Comparison of ENCODE assay signal across 10 mouse cellular contexts in the genomic region with DNA sequence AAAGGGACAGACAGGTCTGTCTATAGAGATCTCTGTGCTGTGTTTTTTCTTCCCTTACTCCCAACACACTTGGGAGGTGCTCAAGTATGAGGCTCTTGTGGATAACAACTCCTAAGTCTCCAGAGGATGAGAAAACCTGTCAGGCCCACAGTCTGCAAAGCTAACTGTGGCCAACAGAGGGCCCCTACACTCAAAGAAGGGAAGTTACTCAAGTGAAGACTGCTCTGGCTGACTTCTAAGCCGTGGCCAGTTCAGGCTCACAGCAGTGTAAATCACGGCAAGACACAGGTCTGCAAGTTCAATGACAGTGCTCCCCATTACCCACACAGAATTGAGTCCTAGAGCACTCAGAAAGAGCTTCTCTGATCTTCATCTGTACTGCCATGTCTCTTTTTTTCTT. TPM values are rescaled to one million over a fixed set of nuclear protein-coding genes. Genes with fewer than 3 reads are reported as not detected.
DNase-seq lines count a peak whose midpoint lies in the region; ATAC-seq and TF ChIP-seq lines count a peak whose summit lies in the region.
"Had no signal": no experiment of that assay in that cellular context is flagged by ENCODE, and none has a peak within 500 bp of the region (broad histone marks: within the 10 kb centered on the region; RNA-seq: fewer than 3 reads in every experiment).

No protein-coding gene starts in this region.

- TF ChIP-seq POLR2A in spleen, adult 2 months (IDR thresholded peaks at IDR 0.05; ENCODE audit: low read depth, low read length) = no peak

- H3K4me3 ChIP-seq in heart, postnatal 0 days (ENCODE audit: low read depth, low read length) = no peak overlapping the region
- no peak overlapping the region for H3K4me3 ChIP-seq in spleen, adult 2 months (ENCODE audit: extremely low read depth, insufficient read depth, insufficient read length)
- H3K4me3 ChIP-seq: limb, embryonic 15.5 days; stomach, embryonic 15.5 days had no signal

- ATAC-seq in heart, postnatal 0 days (ENCODE audit: insufficient read depth, low read depth) = no peak

- no peaks in the 10 kb centered on the region for H3K9me3 ChIP-seq in heart, postnatal 0 days (replicated peaks; ENCODE audit: control insufficient read depth, low read length)
- H3K9me3 ChIP-seq: limb, embryonic 15.5 days; stomach, embryonic 15.5 days had no signal

- DNase-seq in heart, postnatal 0 days (ENCODE audit: low spot score) = peak; percentile 20
- DNase-seq in heart, postnatal 25 days (ENCODE audit: low spot score) = no peak
- DNase-seq in spleen, adult 2 months (ENCODE audit: low read depth in 1 of 2, low spot score in 2 of 2) = peak in 1 of 2 experiments; percentile 6
- no peak for DNase-seq in spleen, postnatal 14 days (ENCODE audit: low spot score in 2 of 2)
- DNase-seq in adrenal gland, postnatal 36 days = peak; percentile 22 to 48
- peak; percentile 54 to 56 for DNase-seq in kidney, postnatal 25 days
- no peak for DNase-seq in urinary bladder, postnatal 10 days (ENCODE audit: low spot score)
- DNase-seq in T-cell, adult 2 months (ENCODE audit: low spot score) = no peak

- H3K9ac ChIP-seq in heart, postnatal 0 days (replicated peaks; ENCODE audit: low read depth, low read length) = no peak overlapping the region
- H3K9ac ChIP-seq: limb, embryonic 15.5 days; stomach, embryonic 15.5 days had no signal

- no peak overlapping the region for H3K4me2 ChIP-seq in heart, postnatal 0 days (ENCODE audit: low read depth, low read length)
- H3K4me2 ChIP-seq: limb, embryonic 15.5 days; stomach, embryonic 15.5 days had no signal

- intact Hi-C loops in heart, postnatal 25 days (cut with DNase I) = loop anchor here (5.0 kb wide), 1 partner anchor 46 kb away; the partner anchor contains the start of gene Micu2

- no peaks in the 10 kb centered on the region for H3K27me3 ChIP-seq in heart, postnatal 0 days (ENCODE audit: control insufficient read depth, insufficient read depth, low read length)
- no peaks in the 10 kb centered on the region for H3K27me3 ChIP-seq in spleen, adult 2 months (ENCODE audit: control insufficient read depth, insufficient read depth, low read length)
- H3K27me3 ChIP-seq: limb, embryonic 15.5 days; stomach, embryonic 15.5 days had no signal

- peak; percentile 60 for TF ChIP-seq CTCF in heart, postnatal 0 days (IDR thresholded peaks at IDR 0.05; ENCODE audit: low read depth)
- TF ChIP-seq CTCF in spleen, adult 2 months (IDR thresholded peaks at IDR 0.05; ENCODE audit: extremely low read depth, insufficient read depth, insufficient read length, insufficient replicate concordance) = peak; percentile 13; the same call in 1 of the 2 replicates

- WGBS in heart, postnatal 0 days = 22% methylated on average over 2 of the region's 2 CpGs
- WGBS in spleen, adult 2 months = 41% methylated on average over 2 of the region's 2 CpGs

- peaks cover 20% of the 10 kb centered on the region; the same call in 1 of the 2 replicates for H3K36me3 ChIP-seq in heart, postnatal 0 days (replicated peaks; ENCODE audit: control insufficient read depth, insufficient read depth, low read length)
- peaks cover 3% of the 10 kb centered on the region for H3K36me3 ChIP-seq in spleen, adult 2 months (ENCODE audit: control insufficient read depth, insufficient read depth, low read length)

- H3K27ac ChIP-seq in heart, postnatal 0 days (ENCODE audit: low read depth) = no peak overlapping the region
- no peak overlapping the region for H3K27ac ChIP-seq in spleen, adult 2 months (ENCODE audit: insufficient read depth, low read length)
- H3K27ac ChIP-seq: limb, embryonic 15.5 days; stomach, embryonic 15.5 days had no signal

- no peak for TF ChIP-seq EP300 in heart, postnatal 0 days (IDR thresholded peaks at IDR 0.05; ENCODE audit: low read depth)

- no peaks in the 10 kb centered on the region for H3K4me1 ChIP-seq in heart, postnatal 0 days (ENCODE audit: control insufficient read depth, insufficient read depth)
- no peaks in the 10 kb centered on the region for H3K4me1 ChIP-seq in spleen, adult 2 months (ENCODE audit: control insufficient read depth, insufficient read depth, insufficient read length)
- H3K4me1 ChIP-seq: limb, embryonic 15.5 days; stomach, embryonic 15.5 days had no signal

RNA-seq across cellular contexts. Expression of gene Micu2, which starts 48.0 kb away (rescaled TPM):
- total RNA-seq in heart, postnatal 0 days (2014; rRNA removed; ENCODE audit: low replicate concordance) = 48.0 and 56.9 TPM in 2 replicates
- polyA plus RNA-seq in heart, postnatal 0 days (2015; fragmentation: Nextera tagmentation; extraction: Ambion mirVana) = 68.7 and 70.7 TPM in 2 replicates
- total RNA-seq in heart, postnatal 25 days (2021) = 10 to 100 TPM; 63.4 to 65.6 TPM
- polyA plus RNA-seq in spleen, adult 2 months (2012; rRNA removed) = 10.7 and 19.9 TPM in 2 replicates
- total RNA-seq in adrenal gland, postnatal 36 days (2021) = 10 to 100 TPM; 49.9 to 72.6 TPM

Comparison
In these comparisons a context has a peak if more than half of its experiments do, and no peak if none do; other contexts are left out.
1. DNase-seq: peak in heart, postnatal 0 days (single experiment), adrenal gland, postnatal 36 days (2 of 2) and kidney, postnatal 25 days (2 of 2); none in heart, postnatal 25 days (single experiment), spleen, postnatal 14 days (0 of 2), urinary bladder, postnatal 10 days (single experiment) and T-cell, adult 2 months (single experiment).